Mouse (Mus musculus) MEL (cell line): ENCODE data around the gene Stx5a. TPM values are rescaled to one million over a fixed set of nuclear protein-coding genes. Genes with fewer than 3 reads are reported as not detected.
A peak's percentile ranks its signal among the peaks of the same experiment; 100 is the strongest.

Experiments used
- DNase-seq: peaks from one replicate; pipeline ENCODE4 v3.0.0; 2011; ENCODE audit warnings: low read depth, low spot score
- H3K27ac ChIP-seq: 2 replicates; pipeline ENCODE4 v1.5.1; 2012; ENCODE audit warnings: low read depth, mild to moderate bottlenecking, control low read depth, low read length, moderate library complexity; ENCODE audit not compliant: control insufficient read depth
- H3K27me3 ChIP-seq, 2 experiments: fragments of 150-350 bp in 1 of 2; sonication (generic) in 1 of 2; 2 replicates each; pipeline ENCODE4 v1.6.1; 2012; ENCODE audit warnings: low read length in 2 of 2, mild to moderate bottlenecking in 2 of 2, improper control_type of control experiment in 1 of 2, moderate library complexity in 1 of 2; ENCODE audit not compliant: insufficient read depth in 2 of 2, control insufficient read depth in 1 of 2
- H3K36me3 ChIP-seq, 2 experiments: 2 replicates each; pipeline ENCODE4 v1.6.1; 2012 to 2014; ENCODE audit warnings: low read length in 2 of 2, improper control_type of control experiment in 1 of 2, inconsistent platforms in 1 of 2, mild to moderate bottlenecking in 1 of 2; ENCODE audit not compliant: insufficient read depth in 2 of 2, control insufficient read depth in 1 of 2
- H3K4me1 ChIP-seq, 2 experiments: fragments of 150-350 bp in 1 of 2; sonication (generic) in 1 of 2; 2 replicates each; pipeline ENCODE4 v1.6.1; 2012; ENCODE audit warnings: low read length in 2 of 2, improper control_type of control experiment in 1 of 2, mild to moderate bottlenecking in 1 of 2; ENCODE audit not compliant: insufficient read depth in 2 of 2, control insufficient read depth in 1 of 2
- H3K4me3 ChIP-seq, 2 experiments: fragments of 150-350 bp in 1 of 2; sonication (generic) in 1 of 2; 2 replicates each; pipeline ENCODE4 v1.5.1; 2012; ENCODE audit warnings: low read depth in 2 of 2, low read length in 2 of 2, mild to moderate bottlenecking in 2 of 2, moderate library complexity in 2 of 2, control low read depth in 1 of 2, improper control_type of control experiment in 1 of 2; ENCODE audit not compliant: control insufficient read depth in 1 of 2, insufficient read depth in 1 of 2
- H3K79me2 ChIP-seq: 2 replicates; pipeline ENCODE4 v1.6.1; 2012; ENCODE audit warnings: mild to moderate bottlenecking, low read length, moderate library complexity; ENCODE audit not compliant: control insufficient read depth, poor library complexity, insufficient read depth
- H3K9ac ChIP-seq: 2 replicates; pipeline ENCODE4 v1.6.1; 2012; ENCODE audit warnings: low read depth, mild to moderate bottlenecking, control low read depth, low read length, moderate library complexity; ENCODE audit not compliant: control insufficient read depth, poor library complexity, severe bottlenecking
- H3K9me3 ChIP-seq: fragments of 150-350 bp; sonication (generic); replicated peaks from 2 replicates; pipeline ENCODE4 v1.6.1; 2012; ENCODE audit warnings: mild to moderate bottlenecking, low read length, improper control_type of control experiment, moderate library complexity; ENCODE audit not compliant: insufficient read depth
- CHD2 ChIP-seq: IDR thresholded peaks from 2 replicates; pipeline ENCODE4 v1.6.1; 2011; ENCODE audit warnings: low read length, improper control_type of control experiment
- CTCF ChIP-seq, 3 experiments: IDR thresholded peaks in 2 of 3; conservative IDR thresholded peaks in 1 of 3; 2 replicates each; pipeline ENCODE4 v1.5.1; 2011 to 2012; ENCODE audit warnings: low read length in 3 of 3, low read depth in 2 of 3, mild to moderate bottlenecking in 2 of 3, improper control_type of control experiment in 1 of 3, inconsistent platforms in 1 of 3, mixed read lengths in 1 of 3, moderate library complexity in 1 of 3; ENCODE audit not compliant: control insufficient read depth in 1 of 3, insufficient read depth in 1 of 3, poor library complexity in 1 of 3, severe bottlenecking in 1 of 3
- ELF1 ChIP-seq: IDR thresholded peaks from 2 replicates; pipeline ENCODE4 v1.6.1; 2014; ENCODE audit warnings: low read depth, mild to moderate bottlenecking, inconsistent platforms, low read length, improper control_type of control experiment, moderate library complexity
- EP300 ChIP-seq, 2 experiments: IDR thresholded peaks; 2 replicates each; pipeline ENCODE4 v1.6.1; 2011; ENCODE audit warnings: improper control_type of control experiment in 2 of 2, low read length in 2 of 2, low read depth in 1 of 2, mild to moderate bottlenecking in 1 of 2
- ETS1 ChIP-seq: IDR thresholded peaks from 2 replicates; pipeline ENCODE4 v1.6.1; 2012; ENCODE audit warnings: low read depth, mild to moderate bottlenecking, inconsistent platforms, low read length, improper control_type of control experiment, moderate library complexity
- GATA1 ChIP-seq: IDR thresholded peaks from 2 replicates; pipeline ENCODE4 v1.6.1; 2011; ENCODE audit warnings: low read depth, low read length, improper control_type of control experiment
- JUND ChIP-seq: IDR thresholded peaks from 2 replicates; pipeline ENCODE4 v1.6.1; 2011; ENCODE audit warnings: low read depth, mild to moderate bottlenecking, improper control_type of control experiment, low read length
- MAFK ChIP-seq: IDR thresholded peaks from 2 replicates; pipeline ENCODE4 v1.6.1; 2011; ENCODE audit warnings: low read depth, mild to moderate bottlenecking, low read length, improper control_type of control experiment, borderline replicate concordance
- MYC ChIP-seq: IDR thresholded peaks from 2 replicates; pipeline ENCODE4 v1.6.1; 2011; ENCODE audit warnings: low read depth, mild to moderate bottlenecking, low read length, improper control_type of control experiment, moderate library complexity
- NRF1 ChIP-seq: IDR thresholded peaks from 2 replicates; pipeline ENCODE4 v1.6.1; 2014; ENCODE audit warnings: low read depth, mild to moderate bottlenecking, inconsistent platforms, low read length, improper control_type of control experiment, moderate library complexity; ENCODE audit not compliant: poor library complexity, insufficient read depth, severe bottlenecking
- POLR2A ChIP-seq, 2 experiments: IDR thresholded peaks; 2 replicates each; pipeline ENCODE4 v1.6.1; 2011 to 2012; ENCODE audit warnings: low read length in 2 of 2, mild to moderate bottlenecking in 2 of 2, control low read depth in 1 of 2, improper control_type of control experiment in 1 of 2, low read depth in 1 of 2, moderate library complexity in 1 of 2; ENCODE audit not compliant: control insufficient read depth in 1 of 2, insufficient read depth in 1 of 2, poor library complexity in 1 of 2
- POLR2AphosphoS2 ChIP-seq: IDR thresholded peaks from 2 replicates; pipeline ENCODE4 v1.6.1; 2011; ENCODE audit warnings: low read length, improper control_type of control experiment
- RAD21 ChIP-seq: IDR thresholded peaks from 2 replicates; pipeline ENCODE4 v1.6.1; 2011; ENCODE audit warnings: mild to moderate bottlenecking, low read depth, low read length, improper control_type of control experiment
- SIN3A ChIP-seq: IDR thresholded peaks from 2 replicates; pipeline ENCODE4 v1.6.1; 2012; ENCODE audit warnings: low read length, improper control_type of control experiment, inconsistent platforms
- SMC3 ChIP-seq: IDR thresholded peaks from 2 replicates; pipeline ENCODE4 v1.6.1; 2011; ENCODE audit warnings: low read depth, low read length, improper control_type of control experiment
- TAL1 ChIP-seq: IDR thresholded peaks from 2 replicates; pipeline ENCODE4 v1.6.1; 2012; ENCODE audit warnings: mild to moderate bottlenecking, inconsistent platforms, low read length, moderate library complexity, mixed read lengths
- TCF12 ChIP-seq: IDR thresholded peaks from 2 replicates; pipeline ENCODE4 v1.6.1; 2014; ENCODE audit warnings: low read depth, mild to moderate bottlenecking, inconsistent platforms, low read length, improper control_type of control experiment, moderate library complexity
- UBTF ChIP-seq: IDR thresholded peaks from 2 replicates; pipeline ENCODE4 v1.6.1; 2012; ENCODE audit warnings: low read depth, mild to moderate bottlenecking, inconsistent platforms, low read length, improper control_type of control experiment, moderate library complexity, borderline replicate concordance; ENCODE audit not compliant: insufficient read depth
- USF1 ChIP-seq: IDR thresholded peaks from 2 replicates; pipeline ENCODE4 v1.6.1; 2014; ENCODE audit warnings: low read depth, mild to moderate bottlenecking, inconsistent platforms, low read length, improper control_type of control experiment, moderate library complexity
- ZC3H11A ChIP-seq: IDR thresholded peaks from 2 replicates; pipeline ENCODE4 v1.6.1; 2012; ENCODE audit warnings: low read depth, mild to moderate bottlenecking, inconsistent platforms, low read length, improper control_type of control experiment
- ZNF384 ChIP-seq: IDR thresholded peaks from 2 replicates; pipeline ENCODE4 v1.6.1; 2012; ENCODE audit warnings: low read depth, mild to moderate bottlenecking, inconsistent platforms, low read length, improper control_type of control experiment
- polyA plus RNA-seq, 2 experiments: library from polyadenylated mRNA; stranded (reverse) in 1 of 2; unstranded in 1 of 2; fragments of >175 nt in 1 of 2; fragments of >200 nt in 1 of 2; gene quantifications; 2 replicates each; pipeline versions ENCODE4 v1.2.1 to v1.2.4; 2012; ENCODE audit warnings: low replicate concordance in 2 of 2, low read depth in 1 of 2; ENCODE audit not compliant: insufficient read length in 2 of 2, insufficient read depth in 1 of 2, missing spikeins in 1 of 2
- total RNA-seq: library from RNA; depleted of rRNA; stranded (reverse); fragments of 300-350 nt; gene quantifications from 2 replicates; pipeline ENCODE4 v1.2.3, GENCODE M21; 2012

Gene Stx5a
- total and polyA plus RNA-seq, 3 experiments, result 28.7 to 50.0 TPM; not detected in 1

DNA sequence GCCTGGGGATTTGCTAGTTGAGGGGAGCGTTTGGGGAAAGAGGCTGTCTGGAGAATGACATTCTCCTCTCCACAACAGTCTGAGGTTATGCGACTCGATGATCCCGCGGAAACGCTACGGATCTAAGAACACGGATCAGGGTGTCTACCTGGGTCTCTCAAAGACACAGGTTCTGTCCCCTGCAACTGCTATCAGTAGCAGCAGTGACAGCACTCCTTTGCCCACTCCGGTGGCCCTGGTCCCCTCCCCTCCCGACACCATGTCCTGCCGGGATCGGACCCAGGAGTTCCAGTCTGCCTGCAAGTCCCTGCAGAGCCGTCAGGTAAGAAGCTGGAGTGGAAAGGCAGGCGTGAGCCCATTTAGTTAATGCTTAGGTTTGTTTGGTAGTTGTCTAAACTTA is 963 bp downstream of the Stx5a start:
- H3K27me3 ChIP-seq, result no peaks in the 10 kb centered on the region
- peaks cover 2 to 5% of the 10 kb centered on the region in 2 experiments; a peak in 3 of 4 replicates for H3K4me1 ChIP-seq
- H3K79me2 ChIP-seq, result peaks cover 16% of the 10 kb centered on the region
- DNase-seq, result no peak
- H3K27ac ChIP-seq, result peak overlapping the region; percentile 52
- TF ChIP-seq ELF1 (no peak), TAL1 (no peak), UBTF (no peak), MAFK (no peak), ZNF384 (no peak), CHD2 (no peak), ZC3H11A (no peak), JUND (no peak), EP300 (IDR thresholded peaks at IDR 0.05; ENCODE audit: low read depth in 1 of 2, low read length in 2 of 2) (no peak)
- H3K9ac ChIP-seq, result peak overlapping the region; percentile 76
- H3K4me3 ChIP-seq, result peak overlapping the region; percentile 82 to 87
- peaks cover 6 to 23% of the 10 kb centered on the region in 2 experiments for H3K36me3 ChIP-seq
- H3K9me3 ChIP-seq, result no peaks in the 10 kb centered on the region

GRCm38 (mm10) chr19:8745382-8745781 is 4.2 kb downstream of the Stx5a start:
- Histone ChIP-seq H3K27me3 (no peaks in the 10 kb centered on the region), H3K36me3 (peaks cover 3 to 18% of the 10 kb centered on the region in 2 experiments), H3K4me1 (peaks cover 2 to 4% of the 10 kb centered on the region in 2 experiments; a peak in 3 of 4 replicates)
- TF ChIP-seq NRF1 (no peak), SIN3A (no peak), ETS1 (no peak), GATA1 (0 out of 2 replicates have a peak, but pooled peaks have one; percentile 36), TAL1 (no peak), RAD21 (no peak)
- TF ChIP-seq, all 39 proteins: peak for 1
- no peaks in the 10 kb centered on the region for H3K9me3 ChIP-seq
- no peak overlapping the region for H3K9ac ChIP-seq
- H3K4me3 ChIP-seq, result no peak overlapping the region
- H3K27ac ChIP-seq, result no peak overlapping the region
- peaks cover 9% of the 10 kb centered on the region for H3K79me2 ChIP-seq
- DNase-seq, result no peak

DNA sequence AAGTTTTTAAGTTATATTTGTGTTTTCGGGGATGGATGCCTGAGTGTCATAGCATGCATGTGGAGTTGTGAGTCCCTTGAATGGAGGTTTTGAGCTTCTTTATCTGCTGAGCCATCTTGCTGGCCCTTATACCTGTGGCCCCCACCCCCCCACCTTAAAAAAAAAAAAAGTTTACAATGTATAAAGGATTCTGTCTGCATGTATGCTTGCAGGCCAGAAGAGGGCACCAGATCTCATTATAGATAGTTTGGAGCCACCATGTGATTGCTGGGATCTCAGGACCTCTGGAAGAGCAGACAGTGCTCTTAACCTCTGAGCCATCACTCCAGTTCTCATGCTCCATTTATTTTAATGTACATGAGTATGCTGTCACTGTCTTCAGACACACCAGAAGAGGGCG is 6.2 kb downstream of the Stx5a start:
- H3K36me3 ChIP-seq, result peaks cover 3 to 20% of the 10 kb centered on the region in 2 experiments
- H3K9me3 ChIP-seq, result no peaks in the 10 kb centered on the region

More for the DNA sequence above, 6.2 kb downstream of the Stx5a start:
- no peak overlapping the region for H3K9ac ChIP-seq
- H3K4me1 ChIP-seq, result peaks cover 2 to 4% of the 10 kb centered on the region in 2 experiments; a peak in 3 of 4 replicates
- no peak overlapping the region for H3K27ac ChIP-seq
- peak; percentile 20 for TF ChIP-seq RAD21
- TF ChIP-seq MYC, result peak; percentile 63
- TF ChIP-seq POLR2A (IDR thresholded peaks at IDR 0.05; ENCODE audit: control insufficient read depth in 1 of 2, insufficient read depth in 1 of 2, low read depth in 1 of 2, low read length in 2 of 2, poor library complexity in 1 of 2), result no peak
- TF ChIP-seq USF1, result peak; percentile 43; the same call in 1 of the 2 replicates
- TF ChIP-seq ZNF384, result peak; percentile 92
- TF ChIP-seq SMC3, result peak; percentile 27; the same call in 1 of the 2 replicates
- peak in 2 of 3 experiments; percentile 39 to 48; a peak in 4 of 6 replicates for TF ChIP-seq CTCF (IDR thresholded peaks at IDR 0.05 in 2 of 3, conservative IDR thresholded peaks at IDR 0.05 in 1 of 3; ENCODE audit: control insufficient read depth in 1 of 3, insufficient read depth in 1 of 3, low read depth in 2 of 3, low read length in 3 of 3, poor library complexity in 1 of 3, severe bottlenecking in 1 of 3)
- no peak for TF ChIP-seq TCF12
- TF ChIP-seq POLR2AphosphoS2, result no peak
- TF ChIP-seq, all 39 proteins: peak for 6
- peak; percentile 45 for DNase-seq
- Histone ChIP-seq H3K27me3 (no peaks in the 10 kb centered on the region), H3K4me3 (no peak overlapping the region), H3K79me2 (peaks cover 3% of the 10 kb centered on the region; the same call in 1 of the 2 replicates)
